In genomic region chr6:113658226-113658625, GRCm38 (mm10) we compare ENCODE assay signal across 13 mouse cellular contexts. TPM values are rescaled to one million over a fixed set of nuclear protein-coding genes. Genes with fewer than 3 reads are reported as not detected.
DNase-seq lines count a peak whose midpoint lies in the region; ATAC-seq and TF ChIP-seq lines count a peak whose summit lies in the region.
"Had no signal": no experiment of that assay in that cellular context is flagged by ENCODE, and none has a peak within 500 bp of the region (broad histone marks: within the 10 kb centered on the region; RNA-seq: fewer than 3 reads in every experiment).

No protein-coding gene starts in this region.

- peak; percentile 97 for DNase-seq in heart, adult 11 months
- peak in 1 of 2 experiments; percentile 41 for DNase-seq in spleen, adult 2 months (ENCODE audit: low read depth in 1 of 2, low spot score in 2 of 2)
- DNase-seq in spleen, postnatal 36 days (ENCODE audit: low spot score in 2 of 2) = no peak
- peak; percentile 48 for DNase-seq in kidney, adult 9 months
- no peak for DNase-seq in embryo, embryonic 10 days (ENCODE audit: low spot score)
- DNase-seq in layer of hippocampus, postnatal 36 days = no peak
- DNase-seq: cerebellum, postnatal 36 days; forebrain, postnatal 0 days had no signal

- peaks cover 6% of the 10 kb centered on the region for H3K9me3 ChIP-seq in heart, embryonic 12.5 days (replicated peaks)
- 0 out of 2 replicates have a peak, but pooled peaks cover 3% of the 10 kb centered on the region for H3K9me3 ChIP-seq in midbrain, embryonic 15.5 days
- H3K9me3 ChIP-seq: limb, embryonic 13.5 days had no signal

- H3K27ac ChIP-seq in heart, embryonic 12.5 days (ENCODE audit: poor library complexity, severe bottlenecking) = no peak overlapping the region
- H3K27ac ChIP-seq in spleen, adult 2 months (ENCODE audit: insufficient read depth, low read length) = peak overlapping the region; percentile 49
- no peak overlapping the region for H3K27ac ChIP-seq in midbrain, embryonic 15.5 days
- H3K27ac ChIP-seq: hindbrain, postnatal 0 days; limb, embryonic 13.5 days had no signal

- H3K4me2 ChIP-seq in heart, embryonic 12.5 days = no peak overlapping the region
- no peak overlapping the region for H3K4me2 ChIP-seq in midbrain, embryonic 15.5 days
- H3K4me2 ChIP-seq: limb, embryonic 13.5 days had no signal

- H3K27me3 ChIP-seq in heart, embryonic 12.5 days (replicated peaks) = no peaks in the 10 kb centered on the region
- no peaks in the 10 kb centered on the region for H3K27me3 ChIP-seq in spleen, adult 2 months (ENCODE audit: control insufficient read depth, insufficient read depth, low read length)
- H3K27me3 ChIP-seq in midbrain, embryonic 15.5 days (replicated peaks) = no peaks in the 10 kb centered on the region
- H3K27me3 ChIP-seq: limb, embryonic 13.5 days had no signal

- no peak for ATAC-seq in heart, embryonic 12.5 days (ENCODE audit: insufficient number of reproducible peaks, low FRiP score)
- no peak for ATAC-seq in midbrain, embryonic 15.5 days (replicated peaks)
- ATAC-seq: forebrain, postnatal 0 days; hindbrain, postnatal 0 days; midbrain, embryonic 16.5 days had no signal

- WGBS in heart, embryonic 12.5 days = 47% methylated on average over 3 of the region's 3 CpGs
- 4% methylated on average over 3 of the region's 3 CpGs for WGBS in spleen, adult 2 months
- WGBS in midbrain, embryonic 15.5 days = 70% methylated on average over 3 of the region's 3 CpGs

- H3K4me1 ChIP-seq in heart, embryonic 12.5 days (replicated peaks) = peaks cover 38% of the 10 kb centered on the region
- peaks cover 64% of the 10 kb centered on the region; the same call in 1 of the 2 replicates for H3K4me1 ChIP-seq in spleen, adult 2 months (ENCODE audit: control insufficient read depth, insufficient read depth, insufficient read length)
- no peaks in the 10 kb centered on the region for H3K4me1 ChIP-seq in midbrain, embryonic 15.5 days

- no peaks in the 10 kb centered on the region for H3K36me3 ChIP-seq in heart, embryonic 12.5 days
- no peaks in the 10 kb centered on the region for H3K36me3 ChIP-seq in spleen, adult 2 months (ENCODE audit: control insufficient read depth, insufficient read depth, low read length)
- no peaks in the 10 kb centered on the region for H3K36me3 ChIP-seq in midbrain, embryonic 15.5 days (replicated peaks)
- H3K36me3 ChIP-seq: limb, embryonic 13.5 days had no signal

- no peak for TF ChIP-seq POLR2A in spleen, adult 2 months (IDR thresholded peaks at IDR 0.05; ENCODE audit: low read depth, low read length)

- H3K9ac ChIP-seq in heart, embryonic 12.5 days = no peak overlapping the region
- no peak overlapping the region for H3K9ac ChIP-seq in midbrain, embryonic 15.5 days
- H3K9ac ChIP-seq: forebrain, postnatal 0 days; limb, embryonic 13.5 days had no signal

- TF ChIP-seq CTCF in spleen, adult 2 months (IDR thresholded peaks at IDR 0.05; ENCODE audit: extremely low read depth, insufficient read depth, insufficient read length, insufficient replicate concordance) = no peak

- H3K4me3 ChIP-seq in heart, embryonic 12.5 days = no peak overlapping the region
- no peak overlapping the region for H3K4me3 ChIP-seq in spleen, adult 2 months (ENCODE audit: extremely low read depth, insufficient read depth, insufficient read length)
- H3K4me3 ChIP-seq in midbrain, embryonic 15.5 days = no peak overlapping the region
- H3K4me3 ChIP-seq: limb, embryonic 13.5 days had no signal

RNA-seq across cellular contexts. Expression of gene Irak2, which starts 20.0 kb away (rescaled TPM):
- 7.0 and 7.9 TPM in 2 replicates for polyA plus RNA-seq in heart, embryonic 12.5 days (2016; fragmentation: Nextera tagmentation; extraction: Ambion mirVana)
- polyA plus RNA-seq in spleen, adult 2 months (2012; rRNA removed) = 42.4 and 56.2 TPM in 2 replicates
- total RNA-seq in layer of hippocampus, postnatal 36 days (2021) = 10 to 100 TPM; 15.3 to 24.8 TPM
- polyA plus RNA-seq in midbrain, embryonic 15.5 days (2015; fragmentation: Nextera tagmentation; extraction: Ambion mirVana) = 3.0 and 4.3 TPM in 2 replicates

RNA-seq across cellular contexts. Expression of gene Vhl, which starts 34.5 kb away (rescaled TPM):
- 30.3 and 32.7 TPM in 2 replicates for polyA plus RNA-seq in heart, embryonic 12.5 days (2016; fragmentation: Nextera tagmentation; extraction: Ambion mirVana)
- polyA plus RNA-seq in spleen, adult 2 months (2012; rRNA removed) = 18.7 and 19.3 TPM in 2 replicates
- 10 to 100 TPM; 50.8 to 50.9 TPM for total RNA-seq in layer of hippocampus, postnatal 36 days (2021)
- polyA plus RNA-seq in midbrain, embryonic 15.5 days (2015; fragmentation: Nextera tagmentation; extraction: Ambion mirVana) = 75.8 and 79.0 TPM in 2 replicates

RNA-seq across cellular contexts. Expression of gene Tatdn2, which starts 38.6 kb away (rescaled TPM):
- 0.87 and 1.1 TPM in 2 replicates for polyA plus RNA-seq in heart, embryonic 12.5 days (2016; fragmentation: Nextera tagmentation; extraction: Ambion mirVana)
- polyA plus RNA-seq in spleen, adult 2 months (2012; rRNA removed) = 24.3 and 27.4 TPM in 2 replicates
- total RNA-seq in layer of hippocampus, postnatal 36 days (2021) = 10 to 100 TPM; 52.5 to 60.7 TPM
- 1.1 and 1.4 TPM in 2 replicates for polyA plus RNA-seq in midbrain, embryonic 15.5 days (2015; fragmentation: Nextera tagmentation; extraction: Ambion mirVana)

RNA-seq across cellular contexts. Expression of gene Brk1, which starts 53.7 kb away (rescaled TPM):
- polyA plus RNA-seq in heart, embryonic 12.5 days (2016; fragmentation: Nextera tagmentation; extraction: Ambion mirVana) = 156 and 165 TPM in 2 replicates
- 97.5 and 107 TPM in 2 replicates for polyA plus RNA-seq in spleen, adult 2 months (2012; rRNA removed)
- 100 to 1,000 TPM; 224 to 232 TPM for total RNA-seq in layer of hippocampus, postnatal 36 days (2021)
- 224 and 232 TPM in 2 replicates for polyA plus RNA-seq in midbrain, embryonic 15.5 days (2015; fragmentation: Nextera tagmentation; extraction: Ambion mirVana)

RNA-seq across cellular contexts. Expression of gene Fancd2os, which starts 57.7 kb away (rescaled TPM):
- 0.26 TPM in 1 of 2 replicates, not detected in the other for polyA plus RNA-seq in heart, embryonic 12.5 days (2016; fragmentation: Nextera tagmentation; extraction: Ambion mirVana)
- polyA plus RNA-seq in spleen, adult 2 months (2012; rRNA removed) = not detected in 2 replicates
- total RNA-seq in layer of hippocampus, postnatal 36 days (2021) = under 1 TPM; 0.28 to 0.50 TPM
- 0.20 and 0.27 TPM in 2 replicates for polyA plus RNA-seq in midbrain, embryonic 15.5 days (2015; fragmentation: Nextera tagmentation; extraction: Ambion mirVana)
- total RNA-seq: forebrain, postnatal 0 days; hindbrain, postnatal 0 days had no signal
- polyA plus RNA-seq: forebrain, postnatal 0 days; hindbrain, postnatal 0 days; limb, embryonic 13.5 days; midbrain, embryonic 16.5 days had no signal

Comparison
In these comparisons a context has a peak if more than half of its experiments do, and no peak if none do; other contexts are left out.
1. DNase-seq: peak in heart, adult 11 months (single experiment) and kidney, adult 9 months (single experiment); none in spleen, postnatal 36 days (0 of 2), embryo, embryonic 10 days (single experiment) and layer of hippocampus, postnatal 36 days (0 of 2).
2. RNA of gene Tatdn2, which starts 38.6 kb away (polyA plus RNA-seq): 24.3 to 27.4 TPM in spleen, adult 2 months; 1.1 to 1.4 TPM in midbrain, embryonic 15.5 days and 0.87 to 1.1 TPM in heart, embryonic 12.5 days; every median in the first group is over 10 times any median in the second.